Mouse (Mus musculus): ENCODE results near the gene Hnrnpll. TPM values are rescaled to one million over a fixed set of nuclear protein-coding genes. Genes with fewer than 3 reads are reported as not detected.
"Not testable (repeated sequence)": the region's sequence is repeated elsewhere in the genome, so short reads cannot be mapped to it uniquely, and the experiment has no call there.

Gene Hnrnpll
- polyA plus RNA-seq, 1 experiment from 2014 or later: 55.8 TPM

- Histone ChIP-seq H3K4me2 (no peak overlapping the region), H3K4me1 (peaks cover 25% of the 10 kb centered on the region), H3K4me3 (replicated peaks) (no peak overlapping the region), H3K36me3 (peaks cover 17% of the 10 kb centered on the region), H3K27ac (replicated peaks) (no peak overlapping the region), H3K9ac (replicated peaks) (no peak overlapping the region), H3K9me3 (replicated peaks) (no peaks in the 10 kb centered on the region), H3K27me3 (replicated peaks) (no peaks in the 10 kb centered on the region)
- WGBS: 84% methylated on average over 27 of the region's 27 CpGs
- ATAC-seq (ENCODE audit: low FRiP score): no peak
Measured at GRCm38 (mm10) chr17:80053931-80054734, 8.0 kb downstream of the Hnrnpll start.

GRCm38 (mm10) chr17:80051682-80052081 is 10.5 kb downstream of the Hnrnpll start:
- no peak for ATAC-seq (ENCODE audit: low FRiP score)
- Histone ChIP-seq H3K4me3 (replicated peaks) (no peak overlapping the region), H3K4me1 (0 out of 2 replicates have a peak, but pooled peaks cover 10% of the 10 kb centered on the region), H3K36me3 (peaks cover 31% of the 10 kb centered on the region), H3K9ac (replicated peaks) (no peak overlapping the region), H3K27ac (replicated peaks) (no peak overlapping the region), H3K9me3 (replicated peaks) (no peaks in the 10 kb centered on the region), H3K4me2 (no peak overlapping the region), H3K27me3 (replicated peaks) (no peaks in the 10 kb centered on the region)
- 90% methylated on average over 1 of the region's 1 CpGs for WGBS

DNA sequence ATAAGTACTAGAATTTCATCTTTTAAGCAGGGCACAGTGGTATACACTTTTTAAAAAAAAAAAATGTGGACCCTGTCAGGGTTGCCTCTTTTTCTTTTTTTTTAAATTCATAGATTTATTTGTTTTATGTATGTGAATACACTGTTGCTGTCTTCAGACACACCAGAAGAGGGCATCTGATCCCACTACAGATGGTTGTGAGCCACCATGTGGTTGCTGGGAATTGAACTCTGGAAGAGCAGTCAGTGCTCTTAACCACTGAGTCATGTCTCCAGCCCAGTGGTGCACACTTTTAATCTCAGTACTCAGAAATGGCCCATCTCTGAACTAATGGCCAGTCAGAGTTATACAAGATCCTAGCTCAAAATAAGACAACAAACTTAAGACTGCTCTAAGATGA is 12.8 kb downstream of the Hnrnpll start:
- ATAC-seq (ENCODE audit: low FRiP score); H3K4me1 ChIP-seq; H3K4me3 ChIP-seq (replicated peaks); H3K9ac ChIP-seq (replicated peaks); H3K4me2 ChIP-seq; H3K27ac ChIP-seq (replicated peaks); H3K9me3 ChIP-seq (replicated peaks); H3K27me3 ChIP-seq (replicated peaks): not testable (repeated sequence)
- H3K36me3 ChIP-seq: peaks cover 35% of the 10 kb centered on the region

DNA sequence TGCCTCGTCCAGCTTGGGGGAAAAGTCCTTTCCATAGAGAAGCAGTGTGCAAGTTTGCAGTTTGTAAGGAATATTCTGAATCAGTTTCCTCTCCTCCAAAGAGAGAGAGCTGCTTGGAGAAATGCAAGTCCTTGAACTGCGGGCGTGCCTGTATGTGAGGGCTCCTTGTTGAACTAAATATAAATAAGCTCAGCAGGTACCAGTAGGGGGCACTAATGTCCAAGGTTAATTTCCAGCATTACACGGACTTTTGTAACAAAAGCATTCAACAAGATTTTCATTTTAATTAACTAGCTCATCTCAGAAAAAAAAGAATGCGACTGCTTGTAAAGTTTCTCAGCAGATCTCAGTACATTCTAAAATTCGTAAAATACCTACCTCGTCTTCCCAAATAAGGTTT is 13.9 kb downstream of the Hnrnpll start:
- H3K27ac ChIP-seq (replicated peaks): no peak overlapping the region
- H3K9me3 ChIP-seq (replicated peaks): no peaks in the 10 kb centered on the region
- peaks cover 37% of the 10 kb centered on the region for H3K36me3 ChIP-seq
- ATAC-seq (ENCODE audit: low FRiP score): no peak
- no peaks in the 10 kb centered on the region for H3K27me3 ChIP-seq (replicated peaks)
- no peak overlapping the region for H3K4me3 ChIP-seq (replicated peaks)
- no peak overlapping the region for H3K9ac ChIP-seq (replicated peaks)
- WGBS: 68% methylated on average over 7 of the region's 7 CpGs
- no peak overlapping the region for H3K4me2 ChIP-seq
- H3K4me1 ChIP-seq: no peaks in the 10 kb centered on the region

DNA sequence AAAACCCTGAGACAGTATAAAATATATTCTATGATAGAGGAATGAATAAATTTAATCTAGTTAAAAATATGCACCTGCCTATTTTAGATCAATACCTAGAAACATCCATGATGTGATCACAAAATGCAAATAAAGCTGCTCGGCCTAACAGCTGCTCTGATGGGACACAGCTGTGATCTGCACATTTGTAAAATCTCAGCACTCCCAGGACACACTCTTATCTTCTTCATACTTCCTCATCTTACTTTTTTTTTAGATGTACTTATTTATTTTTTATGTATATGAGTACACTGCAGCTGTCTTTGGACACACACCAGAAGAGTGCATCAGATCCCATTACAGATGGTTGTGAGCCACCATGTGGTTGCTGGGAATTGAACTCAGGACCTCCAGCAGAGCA is 20.4 kb downstream of the Hnrnpll start:
- Histone ChIP-seq H3K4me2 (no peak overlapping the region), H3K27ac (replicated peaks) (no peak overlapping the region), H3K36me3 (peaks cover 20% of the 10 kb centered on the region), H3K4me3 (replicated peaks) (no peak overlapping the region), H3K27me3 (replicated peaks) (no peaks in the 10 kb centered on the region), H3K4me1 (no peaks in the 10 kb centered on the region), H3K9me3 (replicated peaks) (no peaks in the 10 kb centered on the region), H3K9ac (replicated peaks) (no peak overlapping the region)
- no peak for ATAC-seq (ENCODE audit: low FRiP score)
- WGBS: 50% methylated on average over 1 of the region's 1 CpGs

GRCm38 (mm10) chr17:80028675-80029074 is 33.5 kb downstream of the Hnrnpll start:
- Histone ChIP-seq H3K9me3 (replicated peaks) (no peaks in the 10 kb centered on the region), H3K27ac (replicated peaks) (no peak overlapping the region), H3K4me1 (no peaks in the 10 kb centered on the region), H3K4me3 (replicated peaks) (no peak overlapping the region), H3K9ac (replicated peaks) (no peak overlapping the region), H3K36me3 (peaks cover 41% of the 10 kb centered on the region), H3K27me3 (replicated peaks) (no peaks in the 10 kb centered on the region), H3K4me2 (no peak overlapping the region)
- ATAC-seq (ENCODE audit: low FRiP score): no peak
- WGBS: 92% methylated on average over 6 of the region's 6 CpGs

DNA sequence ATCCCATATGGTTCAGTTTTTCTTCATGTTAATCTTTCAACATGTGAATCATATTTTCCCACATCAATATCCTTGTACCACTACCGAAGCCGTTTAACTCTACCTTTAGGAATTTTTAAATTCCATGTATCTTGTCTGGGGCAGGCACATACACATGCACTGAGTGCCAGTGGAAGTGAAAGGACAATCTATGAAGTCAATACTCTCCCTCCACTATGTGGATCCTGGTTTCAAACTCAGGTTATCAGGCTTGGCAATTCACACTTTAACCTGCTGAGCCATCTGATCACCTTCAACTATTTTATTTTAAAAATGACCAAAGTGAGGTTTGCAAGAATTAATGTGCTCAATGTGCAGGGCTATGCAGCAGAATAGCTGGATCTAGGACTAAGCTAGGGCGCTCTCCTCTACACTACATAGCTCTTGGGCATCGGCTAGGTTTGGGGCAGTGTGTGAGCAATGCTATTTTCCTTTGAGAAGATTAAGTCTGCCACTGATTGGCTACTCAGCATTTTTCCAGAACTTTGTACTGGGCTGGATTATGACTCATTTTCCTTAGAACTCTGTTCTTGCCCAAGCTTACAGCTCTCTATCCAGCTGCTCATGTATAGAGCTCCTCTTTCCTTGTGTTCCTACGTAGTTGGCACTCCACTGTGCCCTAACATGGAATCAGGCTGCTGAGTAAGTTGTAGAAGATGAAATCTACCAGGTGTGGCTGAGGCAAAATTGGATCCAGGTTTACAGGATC is 35.8 kb downstream of the Hnrnpll start:
- peaks cover 23% of the 10 kb centered on the region for H3K36me3 ChIP-seq
- no peak for ATAC-seq (ENCODE audit: low FRiP score)
- no peak overlapping the region for H3K27ac ChIP-seq (replicated peaks)
- no peaks in the 10 kb centered on the region for H3K4me1 ChIP-seq
- no peaks in the 10 kb centered on the region for H3K9me3 ChIP-seq (replicated peaks)
- WGBS: 95% methylated on average over 5 of the region's 5 CpGs
- no peak overlapping the region for H3K4me3 ChIP-seq (replicated peaks)
- H3K9ac ChIP-seq (replicated peaks): no peak overlapping the region
- H3K27me3 ChIP-seq (replicated peaks): no peaks in the 10 kb centered on the region
- H3K4me2 ChIP-seq: no peak overlapping the region

DNA sequence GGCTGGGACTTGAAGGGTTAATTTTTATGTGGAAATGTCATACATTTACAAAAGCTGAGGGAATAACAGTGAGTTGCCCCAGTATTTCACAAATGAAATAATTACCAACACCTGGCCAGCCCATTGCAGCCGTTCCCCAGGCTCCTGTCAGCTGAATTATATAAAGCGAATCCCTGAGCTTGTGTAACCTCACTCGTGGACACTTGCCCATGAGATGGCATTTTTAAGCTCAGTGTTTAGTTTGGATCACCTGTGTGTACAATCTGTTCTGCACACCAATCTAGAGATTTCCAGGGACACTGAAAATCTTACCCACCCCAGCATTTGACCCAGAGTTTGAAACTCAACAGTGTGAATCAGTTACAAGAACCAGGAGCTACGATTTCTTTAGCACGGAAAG is 40.0 kb downstream of the Hnrnpll start:
- Histone ChIP-seq H3K9me3 (replicated peaks) (no peaks in the 10 kb centered on the region), H3K4me2 (no peak overlapping the region), H3K27me3 (replicated peaks) (no peaks in the 10 kb centered on the region), H3K27ac (replicated peaks) (no peak overlapping the region), H3K9ac (replicated peaks) (no peak overlapping the region), H3K36me3 (no peaks in the 10 kb centered on the region; the same call in 1 of the 2 replicates), H3K4me3 (replicated peaks) (no peak overlapping the region), H3K4me1 (peaks cover 7% of the 10 kb centered on the region; the same call in 1 of the 2 replicates)
- no peak for ATAC-seq (ENCODE audit: low FRiP score)
- 72% methylated on average over 5 of the region's 5 CpGs for WGBS

DNA sequence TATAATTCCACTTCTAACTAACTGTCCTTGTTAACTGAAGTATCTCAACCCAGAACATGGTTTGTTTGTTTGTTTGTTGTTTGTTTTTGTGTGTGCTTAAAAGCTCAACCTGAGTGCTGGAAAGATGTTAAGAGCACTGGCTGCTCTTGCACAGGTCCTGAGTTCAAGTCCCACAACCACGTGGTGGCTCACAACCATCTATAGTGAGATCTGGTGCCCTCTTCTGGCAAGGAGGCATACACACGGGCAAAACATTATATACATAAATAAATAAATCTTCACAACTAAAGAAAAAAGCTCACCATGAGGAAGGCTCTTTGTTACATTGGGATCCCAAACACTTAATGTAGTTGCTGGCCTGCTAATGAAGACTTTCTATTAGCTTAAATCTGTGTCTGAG is 41.6 kb downstream of the Hnrnpll start:
- WGBS: 78% methylated on average over 2 of the region's 2 CpGs
- H3K27ac ChIP-seq (replicated peaks): no peak overlapping the region
- H3K9ac ChIP-seq (replicated peaks): no peak overlapping the region
- no peaks in the 10 kb centered on the region for H3K36me3 ChIP-seq
- ATAC-seq (ENCODE audit: low FRiP score): no peak
- H3K4me1 ChIP-seq: peaks cover 7% of the 10 kb centered on the region; the same call in 1 of the 2 replicates
- H3K4me2 ChIP-seq: no peak overlapping the region
- no peaks in the 10 kb centered on the region for H3K27me3 ChIP-seq (replicated peaks)
- H3K4me3 ChIP-seq (replicated peaks): no peak overlapping the region
- H3K9me3 ChIP-seq (replicated peaks): no peaks in the 10 kb centered on the region

DNA sequence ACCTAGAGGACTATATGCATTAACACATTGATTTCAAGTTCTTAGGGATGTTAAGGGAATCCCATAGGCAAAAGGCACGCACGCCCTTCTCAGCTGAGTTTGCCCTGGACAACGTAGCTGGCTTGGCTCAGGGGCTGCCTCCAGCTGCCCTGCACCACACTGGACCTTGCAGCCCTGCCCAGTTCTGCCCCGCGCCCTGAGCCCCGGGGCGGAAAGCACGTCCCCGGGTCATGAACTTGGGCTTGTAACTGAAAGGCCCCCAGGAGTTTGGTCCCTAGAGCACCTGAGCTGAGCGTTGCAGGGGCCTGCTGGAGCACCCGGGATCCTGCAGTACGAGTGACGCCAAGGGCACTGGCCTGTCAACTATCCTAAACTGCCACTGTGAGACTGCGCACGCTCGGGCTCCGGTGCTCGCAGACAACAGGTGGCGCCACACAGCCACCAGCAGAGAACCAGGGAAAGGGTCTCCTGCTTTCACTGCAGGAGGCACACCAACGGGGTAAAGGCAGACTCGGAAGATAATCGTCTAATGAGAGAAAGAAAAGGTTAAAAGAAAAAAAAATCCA is 43.1 kb downstream of the Hnrnpll start:
- 11% methylated on average over 22 of the region's 22 CpGs for WGBS
- Histone ChIP-seq H3K9me3 (replicated peaks) (no peaks in the 10 kb centered on the region), H3K4me1 (peaks cover 7% of the 10 kb centered on the region; the same call in 1 of the 2 replicates), H3K9ac (replicated peaks) (no peak overlapping the region), H3K4me2 (peak overlapping the region; percentile 45), H3K27me3 (replicated peaks) (no peaks in the 10 kb centered on the region), H3K27ac (replicated peaks) (no peak overlapping the region), H3K4me3 (replicated peaks) (peak overlapping the region; percentile 15), H3K36me3 (no peaks in the 10 kb centered on the region)
- 0 out of 2 replicates have a peak, but pooled peaks have one; percentile 26 for ATAC-seq (ENCODE audit: low FRiP score)

GRCm38 (mm10) chr17:80018239-80018975 is 43.7 kb downstream of the Hnrnpll start:
- Histone ChIP-seq H3K27me3 (replicated peaks) (no peaks in the 10 kb centered on the region), H3K9ac (replicated peaks) (no peak overlapping the region), H3K36me3 (no peaks in the 10 kb centered on the region), H3K4me2 (no peak overlapping the region), H3K27ac (replicated peaks) (no peak overlapping the region), H3K4me3 (replicated peaks) (no peak overlapping the region), H3K9me3 (replicated peaks) (no peaks in the 10 kb centered on the region), H3K4me1 (peaks cover 7% of the 10 kb centered on the region; the same call in 1 of the 2 replicates)
- 68% methylated on average over 12 of the region's 12 CpGs for WGBS
- ATAC-seq (ENCODE audit: low FRiP score): no peak; the same call in 1 of the 2 replicates
